Mouse (Mus musculus): ENCODE data around the gene Asxl1. TPM values are rescaled to one million over a fixed set of nuclear protein-coding genes. Genes with fewer than 3 reads are reported as not detected.

The Asxl1 gene
- polyA plus RNA-seq, 1 experiment from 2014 or later: 17.1 TPM

DNA sequence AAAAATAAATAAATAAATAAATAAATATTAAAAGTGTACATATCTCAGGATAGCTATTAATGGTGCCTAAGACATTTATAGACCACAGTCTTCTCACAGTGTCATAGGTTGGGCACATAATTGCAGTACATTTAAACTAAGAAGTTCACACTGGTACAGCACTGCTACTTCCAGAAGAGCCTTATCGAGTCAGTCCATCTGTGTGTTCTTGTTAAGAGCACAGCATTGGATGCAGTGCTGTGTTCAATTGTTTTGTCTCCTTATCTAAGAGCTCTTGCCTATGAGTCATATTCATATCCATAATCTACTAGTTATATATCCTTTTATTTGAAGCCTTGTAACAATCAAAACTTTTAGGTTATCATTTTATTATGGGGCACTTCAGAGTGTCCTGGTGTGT is 34.9 kb downstream of the Asxl1 start:
- Histone ChIP-seq H3K9me3 (ENCODE audit: control insufficient read depth, low read length) (no peaks in the 10 kb centered on the region), H3K4me1 (ENCODE audit: control insufficient read depth, insufficient read depth, low read length) (no peaks in the 10 kb centered on the region), H3K4me2 (ENCODE audit: low read length) (no peak overlapping the region), H3K27me3 (ENCODE audit: control insufficient read depth, insufficient read depth, low read length) (no peaks in the 10 kb centered on the region), H3K9ac (replicated peaks; ENCODE audit: low read length) (no peak overlapping the region), H3K36me3 (ENCODE audit: control insufficient read depth, insufficient read depth, low read length) (peaks cover 24% of the 10 kb centered on the region), H3K27ac (replicated peaks; ENCODE audit: low read depth, low read length) (no peak overlapping the region), H3K4me3 (replicated peaks; ENCODE audit: low read depth, low read length) (no peak overlapping the region)
- DNase-seq: no peak
- no peak for ATAC-seq (ENCODE audit: low FRiP score, low TSS enrichment)
- 95% methylated on average over 1 of the region's 1 CpGs for WGBS

DNA sequence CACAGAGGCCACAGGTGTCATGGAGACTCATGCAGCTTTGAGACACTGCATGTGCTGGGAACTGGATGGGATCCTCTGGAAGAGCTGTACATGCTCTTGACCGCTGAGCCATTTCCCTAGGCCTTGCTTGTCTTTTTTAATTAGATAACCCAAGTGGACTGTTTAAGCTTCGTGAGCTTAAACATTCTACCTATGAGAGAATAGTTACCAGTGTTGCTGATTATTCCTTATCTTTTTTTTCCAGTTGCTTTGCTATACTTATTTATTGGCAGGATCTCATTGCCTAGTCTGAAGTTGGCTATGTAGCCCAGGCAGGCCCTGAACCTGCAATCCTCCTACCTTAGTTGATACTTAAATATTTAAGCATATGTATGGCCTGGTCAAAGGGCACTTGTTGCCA is 44.2 kb downstream of the Asxl1 start:
- Histone ChIP-seq H3K4me1 (ENCODE audit: control insufficient read depth, insufficient read depth, low read length) (no peaks in the 10 kb centered on the region), H3K9me3 (ENCODE audit: control insufficient read depth, low read length) (no peaks in the 10 kb centered on the region), H3K27me3 (ENCODE audit: control insufficient read depth, insufficient read depth, low read length) (no peaks in the 10 kb centered on the region), H3K4me3 (replicated peaks; ENCODE audit: low read depth, low read length) (no peak overlapping the region), H3K27ac (replicated peaks; ENCODE audit: low read depth, low read length) (no peak overlapping the region), H3K9ac (replicated peaks; ENCODE audit: low read length) (no peak overlapping the region), H3K36me3 (ENCODE audit: control insufficient read depth, insufficient read depth, low read length) (peaks cover 40% of the 10 kb centered on the region), H3K4me2 (ENCODE audit: low read length) (no peak overlapping the region)
- ATAC-seq (ENCODE audit: low FRiP score, low TSS enrichment) (no peak), DNase-seq (no peak)
- 92% methylated on average over 2 of the region's 2 CpGs for WGBS

DNA sequence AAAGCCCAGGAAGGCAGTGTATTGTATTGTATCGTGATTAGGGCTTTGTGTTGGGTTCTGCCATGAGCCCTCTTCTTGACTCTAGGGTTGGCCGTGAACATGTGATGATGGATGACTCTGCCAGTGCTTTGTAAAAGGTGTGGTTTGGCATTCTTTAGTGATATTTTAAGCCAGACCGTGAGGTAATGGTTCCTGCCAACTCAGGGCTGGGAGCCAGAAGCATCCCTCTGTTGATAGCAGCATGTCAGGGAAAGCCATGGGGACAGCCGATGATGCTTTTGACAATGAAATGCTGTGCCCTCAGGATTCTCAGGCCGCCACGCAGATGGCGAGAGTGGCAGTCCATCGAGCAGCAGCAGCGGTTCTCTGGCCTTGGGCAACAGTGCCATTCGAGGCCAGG is 47.4 kb downstream of the Asxl1 start:
- Histone ChIP-seq H3K4me3 (replicated peaks; ENCODE audit: low read depth, low read length) (no peak overlapping the region), H3K9me3 (ENCODE audit: control insufficient read depth, low read length) (no peaks in the 10 kb centered on the region), H3K9ac (replicated peaks; ENCODE audit: low read length) (no peak overlapping the region), H3K36me3 (ENCODE audit: control insufficient read depth, insufficient read depth, low read length) (peaks cover 64% of the 10 kb centered on the region), H3K27me3 (ENCODE audit: control insufficient read depth, insufficient read depth, low read length) (no peaks in the 10 kb centered on the region), H3K4me2 (ENCODE audit: low read length) (no peak overlapping the region), H3K4me1 (ENCODE audit: control insufficient read depth, insufficient read depth, low read length) (no peaks in the 10 kb centered on the region), H3K27ac (replicated peaks; ENCODE audit: low read depth, low read length) (no peak overlapping the region)
- no peak for DNase-seq
- no peak for ATAC-seq (ENCODE audit: low FRiP score, low TSS enrichment)
- WGBS: 95% methylated on average over 10 of the region's 10 CpGs

DNA sequence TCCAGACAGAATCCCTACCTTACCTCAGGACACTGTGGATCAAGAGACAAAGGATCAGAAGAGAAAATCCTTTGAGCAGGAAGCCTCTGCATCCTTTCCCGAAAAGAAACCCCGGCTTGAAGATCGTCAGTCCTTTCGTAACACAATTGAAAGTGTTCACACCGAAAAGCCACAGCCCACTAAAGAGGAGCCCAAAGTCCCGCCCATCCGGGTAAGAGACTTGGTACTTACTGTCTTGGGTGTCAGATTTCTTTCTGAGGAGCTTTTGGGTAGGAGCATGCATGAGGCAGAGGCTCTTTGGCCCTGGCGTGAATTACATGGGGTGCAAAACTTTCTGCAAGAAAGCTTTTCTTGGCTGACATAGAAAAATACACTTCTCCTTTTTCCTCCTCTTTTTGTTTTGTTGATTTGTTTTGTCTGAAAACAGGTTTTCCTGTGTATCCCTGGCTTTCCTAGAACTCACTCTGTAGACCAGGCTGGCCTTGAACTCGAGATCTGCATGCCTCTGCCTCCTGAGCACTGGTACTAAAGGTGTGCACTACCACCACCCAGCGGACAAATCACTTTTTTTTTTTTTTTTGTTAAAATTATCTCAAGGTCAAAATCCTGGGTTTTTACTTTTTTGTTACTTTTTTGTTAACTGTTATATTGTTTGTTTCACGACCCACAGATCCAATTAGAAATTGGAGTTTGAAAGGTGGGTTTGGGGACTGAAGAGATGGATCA is 52.3 kb downstream of the Asxl1 start:
- Histone ChIP-seq H3K4me3 (replicated peaks; ENCODE audit: low read depth, low read length) (no peak overlapping the region), H3K27ac (replicated peaks; ENCODE audit: low read depth, low read length) (no peak overlapping the region), H3K36me3 (ENCODE audit: control insufficient read depth, insufficient read depth, low read length) (peaks cover 93% of the 10 kb centered on the region), H3K4me1 (ENCODE audit: control insufficient read depth, insufficient read depth, low read length) (no peaks in the 10 kb centered on the region), H3K9me3 (ENCODE audit: control insufficient read depth, low read length) (no peaks in the 10 kb centered on the region), H3K9ac (replicated peaks; ENCODE audit: low read length) (no peak overlapping the region), H3K27me3 (ENCODE audit: control insufficient read depth, insufficient read depth, low read length) (no peaks in the 10 kb centered on the region), H3K4me2 (ENCODE audit: low read length) (no peak overlapping the region)
- ATAC-seq (ENCODE audit: low FRiP score, low TSS enrichment) (no peak), DNase-seq (no peak)
- WGBS: 95% methylated on average over 11 of the region's 11 CpGs

DNA sequence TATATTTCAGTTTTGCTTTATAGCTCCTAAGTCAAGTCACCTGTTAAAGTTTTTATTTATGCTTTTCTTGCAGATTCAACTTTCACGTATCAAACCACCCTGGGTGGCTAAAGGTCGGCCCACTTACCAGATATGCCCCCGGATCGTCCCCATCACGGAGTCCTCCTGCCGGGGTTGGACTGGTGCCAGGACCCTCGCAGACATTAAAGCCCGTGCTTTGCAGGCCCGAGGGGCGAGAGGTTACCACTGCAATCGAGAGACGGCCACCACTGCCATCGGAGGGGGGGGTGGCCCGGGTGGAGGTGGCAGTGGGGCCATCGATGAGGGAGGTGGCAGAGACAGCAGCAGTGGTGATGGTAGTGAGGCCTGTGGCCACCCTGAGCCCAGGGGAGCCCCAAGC is 53.5 kb downstream of the Asxl1 start:
- no peak overlapping the region for H3K4me3 ChIP-seq (replicated peaks; ENCODE audit: low read depth, low read length)
- no peaks in the 10 kb centered on the region for H3K9me3 ChIP-seq (ENCODE audit: control insufficient read depth, low read length)
- DNase-seq (no peak), ATAC-seq (ENCODE audit: low FRiP score, low TSS enrichment) (no peak)
- no peak overlapping the region for H3K27ac ChIP-seq (replicated peaks; ENCODE audit: low read depth, low read length)
- WGBS: 89% methylated on average over 15 of the region's 15 CpGs
- H3K4me2 ChIP-seq (ENCODE audit: low read length): no peak overlapping the region
- H3K4me1 ChIP-seq (ENCODE audit: control insufficient read depth, insufficient read depth, low read length): no peaks in the 10 kb centered on the region
- no peak overlapping the region for H3K9ac ChIP-seq (replicated peaks; ENCODE audit: low read length)
- peaks cover 81% of the 10 kb centered on the region for H3K36me3 ChIP-seq (ENCODE audit: control insufficient read depth, insufficient read depth, low read length)
- no peaks in the 10 kb centered on the region for H3K27me3 ChIP-seq (ENCODE audit: control insufficient read depth, insufficient read depth, low read length)

GRCm38 (mm10) chr2:153404062-153404461 is 58.4 kb downstream of the Asxl1 start:
- Histone ChIP-seq H3K4me2 (ENCODE audit: low read length) (no peak overlapping the region), H3K27ac (replicated peaks; ENCODE audit: low read depth, low read length) (no peak overlapping the region), H3K4me3 (replicated peaks; ENCODE audit: low read depth, low read length) (no peak overlapping the region), H3K4me1 (ENCODE audit: control insufficient read depth, insufficient read depth, low read length) (no peaks in the 10 kb centered on the region), H3K27me3 (ENCODE audit: control insufficient read depth, insufficient read depth, low read length) (no peaks in the 10 kb centered on the region), H3K9me3 (ENCODE audit: control insufficient read depth, low read length) (no peaks in the 10 kb centered on the region), H3K9ac (replicated peaks; ENCODE audit: low read length) (no peak overlapping the region), H3K36me3 (ENCODE audit: control insufficient read depth, insufficient read depth, low read length) (peaks cover 73% of the 10 kb centered on the region)
- ATAC-seq (ENCODE audit: low FRiP score, low TSS enrichment) (no peak), DNase-seq (no peak)
- 92% methylated on average over 3 of the region's 3 CpGs for WGBS

DNA sequence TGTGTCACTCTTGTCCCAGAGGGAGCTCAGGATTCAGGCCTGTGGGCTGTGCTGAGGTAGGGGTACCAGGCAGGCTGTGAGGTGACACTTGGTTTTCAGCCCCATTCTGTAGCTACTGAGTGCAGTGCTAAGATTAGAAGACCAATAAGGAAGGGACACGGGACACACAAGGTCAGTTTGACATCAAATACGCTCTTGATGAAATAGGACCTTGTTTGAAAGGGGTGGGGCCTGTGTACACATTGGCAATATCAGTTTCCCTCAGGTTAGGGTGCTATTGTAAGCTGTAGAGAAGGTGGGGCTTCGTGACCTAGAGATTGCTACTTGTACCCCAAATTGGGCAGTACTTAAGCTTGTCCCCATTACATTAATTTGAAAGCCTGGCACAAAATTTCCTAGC is 59.3 kb downstream of the Asxl1 start:
- Histone ChIP-seq H3K27ac (replicated peaks; ENCODE audit: low read depth, low read length) (no peak overlapping the region), H3K27me3 (ENCODE audit: control insufficient read depth, insufficient read depth, low read length) (no peaks in the 10 kb centered on the region), H3K9me3 (ENCODE audit: control insufficient read depth, low read length) (no peaks in the 10 kb centered on the region), H3K4me3 (replicated peaks; ENCODE audit: low read depth, low read length) (no peak overlapping the region), H3K9ac (replicated peaks; ENCODE audit: low read length) (no peak overlapping the region), H3K4me2 (ENCODE audit: low read length) (no peak overlapping the region), H3K4me1 (ENCODE audit: control insufficient read depth, insufficient read depth, low read length) (no peaks in the 10 kb centered on the region), H3K36me3 (ENCODE audit: control insufficient read depth, insufficient read depth, low read length) (peaks cover 73% of the 10 kb centered on the region)
- no peak for DNase-seq
- WGBS: 95% methylated on average over 3 of the region's 3 CpGs
- ATAC-seq (ENCODE audit: low FRiP score, low TSS enrichment): no peak

DNA sequence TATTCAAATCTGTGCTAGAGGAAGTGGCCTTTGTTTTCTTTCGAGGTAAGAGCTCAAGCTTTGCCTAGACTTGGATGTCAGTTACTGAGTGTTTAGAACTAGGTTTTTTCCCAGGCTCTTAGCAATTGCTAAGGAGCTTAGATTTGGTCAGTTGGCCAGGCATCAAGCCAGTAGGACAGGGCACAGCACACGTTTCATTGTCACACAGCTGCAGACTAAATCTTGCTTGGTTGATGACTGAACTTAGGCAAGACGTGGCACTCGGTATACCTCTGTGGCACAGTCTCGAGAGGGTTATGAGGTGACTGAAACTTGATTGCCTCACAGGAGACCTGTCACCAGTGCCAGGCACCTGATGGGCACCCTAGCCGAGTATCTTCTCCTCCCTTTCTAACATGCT is 61.3 kb downstream of the Asxl1 start:
- Histone ChIP-seq H3K9me3 (ENCODE audit: control insufficient read depth, low read length) (no peaks in the 10 kb centered on the region), H3K4me2 (ENCODE audit: low read length) (no peak overlapping the region), H3K27me3 (ENCODE audit: control insufficient read depth, insufficient read depth, low read length) (no peaks in the 10 kb centered on the region), H3K27ac (replicated peaks; ENCODE audit: low read depth, low read length) (no peak overlapping the region), H3K4me3 (replicated peaks; ENCODE audit: low read depth, low read length) (no peak overlapping the region), H3K4me1 (ENCODE audit: control insufficient read depth, insufficient read depth, low read length) (no peaks in the 10 kb centered on the region), H3K9ac (replicated peaks; ENCODE audit: low read length) (no peak overlapping the region), H3K36me3 (ENCODE audit: control insufficient read depth, insufficient read depth, low read length) (peaks cover 73% of the 10 kb centered on the region)
- DNase-seq (no peak), ATAC-seq (ENCODE audit: low FRiP score, low TSS enrichment) (no peak)
- WGBS: 73% methylated on average over 6 of the region's 6 CpGs

- Histone ChIP-seq H3K9me3 (ENCODE audit: control insufficient read depth, low read length) (no peaks in the 10 kb centered on the region), H3K4me3 (replicated peaks; ENCODE audit: low read depth, low read length) (no peak overlapping the region), H3K9ac (replicated peaks; ENCODE audit: low read length) (no peak overlapping the region), H3K36me3 (ENCODE audit: control insufficient read depth, insufficient read depth, low read length) (peaks cover 86% of the 10 kb centered on the region), H3K27ac (replicated peaks; ENCODE audit: low read depth, low read length) (no peak overlapping the region), H3K27me3 (ENCODE audit: control insufficient read depth, insufficient read depth, low read length) (no peaks in the 10 kb centered on the region), H3K4me2 (ENCODE audit: low read length) (no peak overlapping the region), H3K4me1 (ENCODE audit: control insufficient read depth, insufficient read depth, low read length) (no peaks in the 10 kb centered on the region)
- DNase-seq (no peak), ATAC-seq (ENCODE audit: low FRiP score, low TSS enrichment) (no peak)
- 83% methylated on average over 3 of the region's 3 CpGs for WGBS
Measured at GRCm38 (mm10) chr2:153408971-153409370, 63.3 kb downstream of the Asxl1 start.
